Mouse (Mus musculus) adrenal gland (tissue): ENCODE data around the gene Ccnd1.

Experiments
- intact Hi-C: fragments of 180-260 bp; cut with DNase I; formaldehyde crosslinking; loops from one replicate; pipeline ENCODE4 v1.15.1; 2025
- long read RNA-seq, 2 experiments: library from polyadenylated mRNA; unstranded; transcript quantifications; one replicate each; pipeline ENCODE4 v2.0.0; 2020; ENCODE audit warnings: borderline replicate concordance in 1 of 2; ENCODE audit not compliant: insufficient replicate concordance in 1 of 2

Gene Ccnd1
- long read RNA-seq, experiment 1, transcript Ccnd1-201 (5 exons, 3,740 nt), result major isoform, 20 of 31 reads
- long read RNA-seq, experiment 1, partial matches to known transcripts, result 0 of 31 reads
- long read RNA-seq, experiment 1, other reads (novel, unspliced or antisense), result 11 of 31 reads
- long read RNA-seq, experiment 2, transcript Ccnd1-201 (5 exons, 3,740 nt), result major isoform, 36 of 57 reads
- long read RNA-seq, experiment 2, partial matches to known transcripts, result 0 of 57 reads
- long read RNA-seq, experiment 2, other reads (novel, unspliced or antisense), result 21 of 57 reads

DNA sequence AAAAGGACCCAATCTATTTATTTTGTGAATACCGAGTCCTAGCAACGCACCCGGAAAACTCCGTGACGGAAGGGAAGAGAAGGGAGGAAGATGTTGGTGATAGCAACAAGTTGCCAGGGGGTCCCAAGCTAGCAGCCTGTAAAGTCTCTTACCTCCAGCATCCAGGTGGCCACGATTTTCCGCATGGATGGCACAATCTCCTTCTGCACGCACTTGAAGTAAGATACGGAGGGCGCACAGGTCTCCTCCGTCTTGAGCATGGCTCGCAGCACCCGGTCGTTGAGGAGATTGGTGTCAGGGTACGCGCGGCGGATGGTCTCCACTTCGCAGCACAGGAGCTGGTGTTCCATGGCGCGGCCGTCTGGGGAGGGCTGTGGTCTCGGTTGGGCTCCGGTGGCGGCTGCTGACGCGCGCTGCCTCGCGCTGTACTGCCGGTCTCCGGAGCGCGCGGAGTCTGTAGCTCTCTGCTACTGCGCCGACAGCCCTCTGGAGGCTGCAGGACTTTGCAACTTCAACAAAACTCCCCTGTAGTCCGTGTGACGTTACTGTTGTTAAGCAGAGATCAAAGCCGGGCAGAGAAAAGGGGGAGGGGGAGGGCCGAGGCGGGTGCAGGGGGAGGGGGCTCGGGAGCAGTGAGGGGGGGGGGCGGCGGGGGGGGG, at the start of gene Ccnd1:
Gene Ccnd1, minus strand, starts transcription at position 582 of the 659 bp plus-strand sequence.
- intact Hi-C loops, result no loop called here

DNA sequence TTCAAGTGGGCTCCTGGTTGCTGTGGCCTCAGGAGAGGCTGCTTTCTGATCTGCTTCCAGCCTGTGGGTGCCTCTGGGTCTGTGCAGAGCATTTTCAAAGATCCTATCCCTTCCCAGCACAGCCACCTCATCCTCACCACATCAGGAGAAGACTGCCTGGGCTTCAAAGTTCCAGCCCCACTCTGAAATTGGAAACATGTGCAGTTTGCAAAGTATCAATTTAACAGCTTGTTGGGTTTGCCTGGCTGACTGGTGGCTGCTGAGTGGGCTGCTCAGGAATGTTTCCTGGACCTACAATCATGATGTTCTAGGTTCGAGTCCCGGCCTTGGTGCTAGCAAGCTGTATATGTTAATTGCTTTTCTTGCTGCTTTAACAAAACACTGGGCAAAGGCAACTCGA, 49.1 kb upstream of the Ccnd1 start:
- intact Hi-C loops, result no loop called here

DNA sequence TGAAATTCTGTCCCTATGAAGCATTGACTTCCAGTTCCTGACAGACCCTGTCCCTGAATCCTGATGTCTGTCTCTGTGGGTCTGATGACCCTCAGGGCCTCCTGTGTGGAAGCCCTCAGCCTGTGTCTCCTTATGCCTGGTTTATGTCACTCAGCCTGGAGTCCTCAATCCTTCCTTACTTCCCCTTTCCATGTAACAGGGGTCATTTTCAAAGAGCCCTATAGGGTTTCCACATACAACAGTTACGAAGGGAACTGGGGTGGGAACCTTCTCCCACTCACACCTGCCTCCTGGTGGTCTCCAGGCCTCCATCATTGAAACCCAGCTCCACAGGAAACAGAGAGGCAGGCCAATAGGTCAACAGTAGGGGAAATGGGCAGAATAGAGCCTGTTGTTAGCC, 45.4 kb upstream of the Ccnd1 start:
- intact Hi-C loops, result no loop called here

DNA sequence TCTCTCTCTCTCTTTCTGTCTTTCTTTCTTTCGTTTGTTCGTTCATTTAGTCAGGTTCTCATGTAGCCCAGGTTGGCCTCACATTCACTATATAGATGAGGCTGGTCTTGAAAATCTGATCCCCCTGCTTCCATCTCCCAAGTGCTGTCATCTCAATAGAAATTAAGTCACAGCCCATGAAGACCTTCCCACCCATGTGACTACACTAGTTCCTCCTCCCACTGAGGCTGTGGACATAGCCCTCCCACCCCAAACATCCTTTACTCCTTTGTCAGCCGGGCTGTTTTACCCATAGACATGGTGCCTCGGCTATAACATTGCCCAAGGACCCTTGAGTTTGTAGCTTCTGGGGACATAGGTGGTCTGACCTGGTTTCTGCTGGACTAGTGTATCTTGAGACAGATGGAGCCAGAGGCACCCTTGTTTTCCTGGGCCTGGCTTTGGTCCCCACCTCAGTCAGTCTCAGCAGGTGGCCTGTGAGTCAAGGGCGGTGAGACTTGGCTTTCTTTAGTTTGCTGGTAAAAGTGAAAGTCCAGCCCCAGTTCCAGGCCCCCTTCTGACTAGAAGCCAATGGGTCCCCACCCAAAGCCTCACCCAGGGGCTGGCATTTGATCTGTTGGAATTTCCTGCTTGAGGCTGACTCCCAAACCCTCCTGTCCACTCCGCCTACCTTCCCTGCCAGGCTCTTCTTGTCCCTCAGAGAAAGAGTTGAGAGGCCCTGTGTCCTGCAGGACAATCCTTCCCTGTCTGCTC, 42.8 kb upstream of the Ccnd1 start:
- intact Hi-C loops, result no loop called here

DNA sequence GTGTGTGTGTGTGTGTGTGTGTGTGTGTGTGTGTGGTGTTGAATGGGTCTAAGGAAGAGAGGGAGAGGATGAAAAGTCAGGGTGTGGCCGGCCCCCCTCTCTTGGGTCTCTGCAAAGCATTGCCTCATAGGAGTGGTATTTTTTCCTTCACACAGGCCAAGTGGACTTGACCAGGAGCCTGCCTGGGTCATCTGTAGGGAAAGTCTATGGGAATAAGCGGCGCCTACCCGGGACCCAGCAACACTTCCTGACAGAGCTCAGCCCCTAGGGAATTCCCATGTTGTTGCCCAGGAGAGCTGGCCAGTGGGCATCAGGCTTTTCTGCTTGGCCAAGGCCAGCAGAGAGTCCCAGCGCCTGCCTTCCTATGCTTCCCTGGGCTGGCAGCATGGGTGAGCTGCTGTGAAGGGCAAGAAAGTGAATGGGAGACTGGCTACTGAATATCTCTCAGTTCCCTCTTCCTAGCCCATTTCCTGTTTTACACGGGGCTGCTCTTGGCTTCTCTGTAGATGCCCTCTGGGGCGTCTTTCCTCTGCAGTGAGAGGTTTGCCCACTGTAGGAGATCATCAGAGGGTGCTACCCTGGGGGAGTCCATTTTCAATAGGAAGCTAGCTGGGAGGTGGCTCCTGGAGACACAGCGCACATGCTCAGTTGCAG, 41.8 kb upstream of the Ccnd1 start:
- intact Hi-C loops, result no loop called here

DNA sequence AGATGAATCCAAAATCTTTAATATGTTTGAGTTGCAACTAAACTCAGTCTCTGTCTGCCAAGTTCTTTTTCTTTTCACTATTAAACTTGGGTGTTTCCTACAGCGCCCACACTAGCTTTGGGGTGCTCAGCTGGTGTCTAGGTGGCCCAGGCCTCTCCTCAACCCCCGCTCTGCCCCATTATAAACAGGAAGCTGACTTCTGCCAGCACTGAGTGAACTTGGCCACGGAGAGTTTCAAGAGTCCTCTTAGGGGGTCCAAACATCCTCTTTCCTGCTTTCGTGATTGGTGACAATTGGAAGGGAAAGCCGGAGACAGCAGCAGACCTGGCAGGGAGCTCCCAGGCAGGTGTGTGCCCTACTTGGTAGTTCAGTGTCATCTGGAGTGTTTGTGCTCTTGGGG, 40.1 kb upstream of the Ccnd1 start:
- intact Hi-C loops, result no loop called here

DNA sequence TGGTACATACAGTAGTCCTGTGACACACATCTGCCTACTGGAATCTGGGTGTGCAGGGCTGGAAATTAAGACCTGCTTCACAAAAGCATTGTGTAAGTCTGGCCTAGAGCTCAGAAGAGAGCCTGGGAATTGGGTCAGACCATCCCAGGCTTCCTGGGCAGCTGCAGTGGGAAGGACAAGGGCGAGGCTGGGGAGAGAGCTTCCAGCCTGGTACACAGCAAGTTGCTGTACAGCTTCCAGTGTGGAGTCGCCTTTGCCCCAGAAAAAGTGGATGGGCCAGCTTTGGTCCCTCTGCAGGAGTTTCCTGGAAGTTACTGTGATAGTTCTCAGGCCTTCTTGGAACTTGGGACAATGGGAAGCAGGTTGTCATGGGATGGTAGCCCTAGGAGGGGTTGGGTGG, 37.4 kb upstream of the Ccnd1 start:
- intact Hi-C loops, result no loop called here

DNA sequence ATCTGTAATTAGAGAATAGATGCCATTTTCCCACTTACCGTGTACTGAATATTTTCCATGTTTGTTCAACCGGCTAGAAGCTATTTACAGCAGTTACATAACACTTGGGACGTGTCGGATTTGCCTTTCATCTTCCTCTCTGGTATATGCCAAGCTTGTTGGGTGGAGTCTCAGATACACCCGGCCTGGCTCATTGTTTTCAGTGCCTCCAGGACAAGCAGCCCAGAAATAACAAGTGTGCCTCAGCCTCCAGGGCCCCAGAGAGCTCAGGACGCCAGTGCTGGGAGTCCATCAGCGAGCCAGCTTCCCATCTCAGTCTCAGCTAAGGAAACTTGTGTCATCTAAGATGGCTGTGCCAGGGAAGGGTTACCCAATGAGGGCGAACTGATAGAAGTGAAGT, 33.7 kb upstream of the Ccnd1 start:
- intact Hi-C loops, result no loop called here

DNA sequence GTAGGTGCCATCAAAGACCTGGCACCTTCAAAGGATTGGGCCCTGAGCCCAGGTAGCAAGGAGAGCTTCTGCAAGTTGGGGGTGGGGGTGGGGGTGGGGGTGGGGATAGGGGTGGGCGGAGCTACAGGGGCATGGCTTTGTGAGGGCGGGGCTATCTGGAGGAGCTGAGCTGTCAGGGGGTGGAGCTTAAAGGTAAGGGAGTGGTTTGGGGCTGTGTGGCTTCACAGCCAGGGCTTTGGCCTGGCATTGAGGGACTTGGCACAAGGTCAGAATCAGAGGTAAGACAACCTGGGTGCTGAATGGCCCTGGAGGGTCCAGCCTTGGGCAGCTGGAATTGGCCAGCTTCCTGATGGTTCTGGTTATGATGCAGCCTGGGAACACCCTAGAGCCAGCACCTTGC, 32.0 kb upstream of the Ccnd1 start:
- intact Hi-C loops, result no loop called here

DNA sequence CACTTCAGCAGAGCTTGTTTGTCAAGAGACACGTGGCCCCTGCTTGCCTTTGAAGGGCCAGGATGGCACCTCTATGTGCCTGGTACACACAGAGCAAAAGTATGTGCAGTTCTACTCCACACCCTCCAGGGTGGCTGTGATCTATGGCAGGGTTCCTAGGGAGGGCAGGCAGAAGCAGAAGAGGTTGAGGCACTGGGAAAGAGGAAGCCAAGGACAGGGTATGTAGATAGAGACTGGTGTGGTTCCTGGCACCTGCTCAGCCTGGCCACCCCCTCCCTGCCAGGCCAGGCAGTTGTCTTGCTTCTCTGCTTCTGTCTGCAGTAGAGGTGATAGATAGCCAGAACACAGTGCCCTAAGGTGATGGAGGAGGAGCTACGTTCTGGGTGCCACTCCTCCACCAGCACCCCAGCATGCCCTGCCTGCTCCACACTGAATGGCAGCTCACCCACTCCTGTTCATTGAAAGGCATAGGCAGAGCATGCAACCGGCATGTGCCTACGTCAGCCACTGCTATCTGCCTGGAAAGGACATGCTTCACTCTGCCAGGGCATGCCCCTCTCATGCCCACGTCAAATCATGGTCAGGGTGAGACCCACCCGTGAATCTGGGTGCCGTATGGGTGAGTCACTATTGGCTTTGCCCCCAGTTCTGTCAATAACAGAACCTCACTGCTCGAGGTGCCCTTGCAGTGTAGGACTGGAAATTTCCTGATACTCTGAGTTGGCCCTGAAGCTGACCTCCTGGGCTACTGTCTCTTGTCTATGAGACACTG, 31.5 kb upstream of the Ccnd1 start:
- intact Hi-C loops, result no loop called here

DNA sequence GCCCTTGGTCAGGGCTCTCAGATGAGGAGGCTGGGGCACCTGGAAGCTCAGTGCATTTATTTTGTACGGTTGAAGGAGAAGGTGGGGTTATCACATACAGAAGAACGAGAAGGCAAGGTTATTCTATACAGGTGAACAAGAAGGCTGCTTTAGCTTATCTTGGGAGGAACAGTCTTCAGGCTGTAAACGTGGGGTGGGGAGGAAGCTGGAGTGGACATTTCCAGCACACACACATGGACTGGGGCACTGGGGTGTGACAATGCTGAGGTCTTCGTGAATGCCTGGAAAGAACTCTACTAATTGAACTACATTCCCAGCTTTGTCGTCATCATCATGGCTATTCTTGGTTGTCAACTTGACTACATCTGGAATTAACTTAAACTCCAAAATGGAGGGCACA, 26.2 kb upstream of the Ccnd1 start:
- intact Hi-C loops, result no loop called here

DNA sequence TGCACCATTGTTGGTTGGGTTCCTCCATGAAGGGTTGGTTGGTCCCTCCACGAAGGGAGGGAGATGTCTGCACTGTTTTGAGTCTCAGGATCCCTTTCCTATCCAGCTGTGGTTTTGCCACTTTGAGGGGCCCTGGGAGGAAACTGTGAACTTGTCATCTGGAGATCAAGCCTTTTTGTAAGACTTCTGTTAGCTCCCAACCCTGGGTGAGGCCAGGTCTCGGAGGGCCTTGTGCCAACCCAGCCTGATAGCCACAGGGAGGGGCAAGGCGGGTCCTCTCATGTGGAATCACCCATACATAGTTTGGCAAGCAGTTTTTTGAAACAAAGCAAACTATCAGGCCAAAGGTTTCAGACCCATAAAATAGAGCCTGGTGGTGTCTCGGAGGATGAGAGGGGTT, 24.6 kb upstream of the Ccnd1 start:
- intact Hi-C loops, result no loop called here

DNA sequence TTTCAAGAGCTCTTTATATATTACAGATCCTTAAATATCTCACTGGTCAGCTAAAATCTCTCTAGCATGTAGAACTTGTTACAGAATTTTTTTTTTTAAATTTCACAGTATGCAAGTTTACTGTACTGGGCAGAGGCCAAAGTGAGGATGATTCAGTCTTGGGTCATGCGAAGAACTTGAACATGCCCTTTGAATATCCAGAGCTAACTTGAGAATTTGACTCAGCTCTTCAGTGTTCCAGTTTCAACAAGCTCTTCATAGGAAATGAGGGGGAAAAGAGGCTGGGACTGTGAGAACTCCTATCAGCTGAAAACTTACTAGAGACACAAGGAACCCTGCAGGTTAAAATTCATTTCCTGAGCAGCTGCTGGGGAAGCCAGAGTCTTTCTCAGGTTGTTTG, 24.2 kb upstream of the Ccnd1 start:
- intact Hi-C loops, result no loop called here

DNA sequence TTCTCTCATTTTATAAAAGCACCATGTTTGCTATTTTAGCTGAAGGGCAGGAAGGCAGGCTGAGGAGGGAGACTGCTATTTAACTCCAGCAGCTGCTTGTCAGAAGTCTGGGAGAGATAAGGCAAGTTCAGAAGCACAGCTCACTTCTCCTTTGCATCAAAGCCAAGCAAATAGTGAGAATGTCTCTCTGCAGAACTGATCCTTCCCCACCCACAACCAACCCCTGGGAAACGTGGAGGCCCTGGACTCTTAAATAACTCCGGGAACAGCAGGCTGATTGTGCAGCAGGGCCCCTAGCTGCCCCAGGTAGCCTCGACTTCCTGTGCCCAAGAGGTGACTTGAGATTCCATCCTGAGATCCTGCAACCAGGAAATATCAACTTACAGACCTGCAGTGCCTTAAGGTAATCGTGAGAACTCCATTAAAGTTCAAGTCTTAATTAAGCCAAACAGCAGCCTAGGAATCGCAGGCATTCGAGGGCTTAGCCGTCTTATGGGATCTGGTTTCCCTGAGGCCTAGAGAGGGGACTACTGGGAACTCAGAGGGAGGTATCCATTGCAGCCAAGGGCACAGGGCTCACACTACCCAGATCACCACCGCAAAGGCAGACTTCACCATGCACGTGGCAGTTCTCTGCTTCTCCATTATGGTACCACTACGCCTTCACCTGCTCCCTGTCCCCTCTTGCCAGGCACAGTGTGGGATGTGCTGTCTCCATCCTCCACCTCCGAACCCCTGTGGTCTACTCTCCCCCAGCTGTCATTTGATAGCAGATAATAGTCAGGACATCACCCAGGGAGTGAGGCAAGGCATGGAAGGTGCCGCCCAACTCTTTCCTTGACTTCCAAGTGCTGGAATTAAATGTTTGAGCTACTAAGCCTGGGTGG, 19.0 kb upstream of the Ccnd1 start:
- intact Hi-C loops, result no loop called here

DNA sequence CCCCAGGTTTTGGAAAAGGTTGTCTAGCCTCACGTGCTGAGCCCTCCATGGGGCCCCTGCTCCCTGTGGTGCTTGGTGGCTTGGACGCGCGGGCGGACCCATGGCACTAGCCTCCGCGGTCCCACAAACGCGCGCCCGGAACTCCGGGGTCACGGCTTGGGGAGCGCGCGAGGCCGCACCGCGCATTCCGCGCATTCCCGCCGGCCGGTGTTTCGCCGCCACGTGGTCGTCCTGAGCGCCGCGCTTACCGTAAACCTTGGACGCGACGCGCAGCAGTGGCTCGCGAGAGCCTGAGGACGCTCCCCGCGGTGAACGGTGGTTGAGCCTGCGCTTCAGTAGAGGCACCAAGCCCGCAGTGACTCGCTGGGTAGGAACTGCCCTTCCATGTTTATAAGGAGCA, 3.5 kb upstream of the Ccnd1 start:
- intact Hi-C loops, result no loop called here

DNA sequence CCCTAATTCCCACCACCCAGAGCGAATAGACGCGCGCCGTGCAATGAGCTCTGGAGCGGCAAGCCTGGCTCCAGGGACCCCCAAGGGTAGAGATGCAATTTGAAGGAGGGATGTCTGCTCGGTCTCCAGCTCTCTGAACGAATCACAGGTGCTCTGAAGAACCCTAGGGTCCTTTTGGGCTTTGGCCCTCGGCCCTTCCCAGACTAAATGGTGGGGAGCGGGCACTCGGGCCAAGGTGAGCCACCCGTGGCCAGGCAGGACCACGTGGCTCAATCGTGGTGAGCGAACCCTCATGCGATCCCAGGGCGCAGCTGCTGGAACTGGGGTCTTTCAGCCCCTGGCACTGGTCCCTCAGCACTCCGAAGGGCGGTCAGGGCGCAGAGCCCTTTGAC, 3.0 kb upstream of the Ccnd1 start:
- intact Hi-C loops, result no loop called here

DNA sequence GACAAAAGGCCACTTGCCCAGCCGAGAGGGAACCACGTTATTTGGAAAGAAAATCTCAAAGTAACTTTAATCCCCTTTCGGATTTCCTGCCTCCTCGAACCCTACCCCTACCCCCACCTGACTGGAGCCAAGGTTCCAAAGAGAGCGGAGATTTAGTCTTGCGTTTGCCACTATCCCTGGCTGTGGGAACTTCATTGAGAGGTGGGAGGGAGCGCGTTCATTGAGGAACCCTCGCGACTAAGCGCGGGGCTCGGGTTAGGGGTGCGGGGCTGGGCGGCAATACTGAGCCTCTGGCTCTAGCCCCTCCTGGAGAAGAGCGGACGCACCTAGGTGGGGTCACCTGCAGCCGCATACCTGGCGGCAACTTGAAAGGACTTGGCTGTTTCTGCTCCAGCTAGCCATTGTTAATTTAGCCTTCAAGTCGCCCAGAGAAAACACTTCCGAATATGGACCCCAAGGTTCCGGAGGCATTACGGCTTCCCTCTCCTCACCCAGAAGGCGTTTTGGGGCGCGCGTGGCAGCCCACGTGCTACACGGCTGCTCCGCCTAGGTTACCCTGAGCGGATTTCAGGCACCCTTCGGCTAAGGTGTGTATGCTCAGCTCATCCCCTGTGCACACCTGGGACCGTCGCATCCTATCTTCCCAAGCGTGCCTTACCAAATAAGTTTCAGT, 2.5 kb upstream of the Ccnd1 start:
- intact Hi-C loops, result no loop called here

DNA sequence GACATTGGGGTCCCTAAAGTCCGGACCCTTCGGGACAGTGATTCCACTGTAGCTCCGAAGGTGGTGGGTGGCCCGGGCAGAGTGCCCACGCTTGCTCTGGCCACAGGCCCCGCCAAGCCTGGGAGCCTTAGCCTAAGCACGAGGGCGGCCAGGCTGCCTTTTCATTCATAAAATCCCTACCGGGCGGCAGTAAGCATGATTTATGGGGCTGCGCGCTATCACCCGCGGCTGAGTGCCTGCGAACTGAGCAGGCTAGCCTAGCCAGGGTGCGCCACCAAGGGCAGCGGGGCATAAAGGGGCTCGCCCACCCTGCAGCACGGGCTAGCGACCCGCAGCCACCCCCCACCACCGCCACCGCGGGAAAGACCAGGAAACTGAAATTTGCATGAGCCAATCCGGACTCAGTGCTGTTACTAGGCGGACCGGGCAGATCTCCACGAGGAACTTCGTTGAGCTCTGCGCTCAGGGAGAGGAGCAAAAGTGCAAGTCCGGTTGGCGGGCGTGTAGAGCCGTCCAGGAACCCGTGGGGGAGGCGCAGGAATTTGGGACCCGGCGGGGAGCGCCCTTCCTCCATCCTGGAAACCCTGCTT, 1.6 kb upstream of the Ccnd1 start:
- intact Hi-C loops, result loop anchor here (1.0 kb wide), 1 partner anchor 170 kb away; no protein-coding TSS in a partner anchor

DNA sequence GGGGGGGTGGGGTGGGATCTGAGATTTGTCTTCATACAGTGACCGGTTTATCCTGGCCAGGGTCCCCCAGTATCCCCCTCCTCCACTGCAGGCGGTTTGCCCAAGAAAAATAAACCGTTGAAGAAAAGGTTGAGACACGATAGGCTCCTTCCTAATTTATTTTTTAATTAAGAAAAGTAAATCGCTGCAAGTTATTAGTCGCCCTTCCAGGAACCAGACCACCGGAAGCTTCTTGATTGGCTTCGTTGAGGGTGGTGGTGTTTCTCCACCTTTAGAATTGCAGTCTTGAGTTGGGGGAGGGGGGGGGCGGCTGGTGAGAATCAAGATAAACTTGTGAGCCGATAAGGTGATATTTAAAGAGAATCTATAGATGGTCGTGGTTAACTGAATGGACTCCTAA, 860 bp upstream of the Ccnd1 start:
- intact Hi-C loops, result no loop called here
